ENCODE assay signal across 8 mouse cellular contexts in the genomic region with DNA sequence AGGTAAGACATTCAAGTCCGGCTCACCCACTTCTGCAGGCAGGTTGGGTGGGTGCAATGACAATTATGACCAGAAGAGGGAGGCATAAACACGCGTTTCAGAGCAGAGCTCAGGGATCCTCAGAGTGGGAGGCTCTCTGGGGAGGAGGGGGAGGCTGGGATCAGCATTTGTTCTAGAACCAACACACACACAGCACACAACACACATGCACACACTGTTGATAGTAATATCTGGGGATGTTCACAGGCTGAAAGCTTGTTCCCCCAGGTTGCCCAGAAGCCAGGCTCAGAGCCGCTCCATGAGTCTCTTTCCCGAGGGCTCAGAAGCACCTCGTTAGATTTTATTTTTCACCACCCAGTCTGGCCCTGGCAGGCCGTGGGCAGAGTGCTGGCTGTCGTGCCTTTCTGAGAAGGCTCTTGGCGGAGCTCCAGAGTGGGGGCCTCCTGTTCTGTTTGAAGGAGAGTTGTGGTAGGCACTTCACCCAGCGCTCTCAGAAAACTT.
DNase-seq lines count a peak whose midpoint lies in the region; ATAC-seq and TF ChIP-seq lines count a peak whose summit lies in the region.

No protein-coding gene starts in this region.

- no peak overlapping the region for H3K9ac ChIP-seq in MEL (ENCODE audit: control insufficient read depth, low read depth, low read length, poor library complexity, severe bottlenecking)
- no peak overlapping the region for H3K9ac ChIP-seq in forebrain, embryonic 15.5 days (replicated peaks)

- H3K4me2 ChIP-seq in forebrain, embryonic 15.5 days (replicated peaks) = no peak overlapping the region

- WGBS in forebrain, embryonic 15.5 days = 9% methylated on average over 10 of the region's 10 CpGs
- WGBS in large intestine, adult 2 months = 30% methylated on average over 10 of the region's 10 CpGs
- WGBS in lung, adult 2 months = 25% methylated on average over 10 of the region's 10 CpGs

- no peaks in the 10 kb centered on the region for H3K36me3 ChIP-seq in MEL (ENCODE audit: control insufficient read depth in 1 of 2, insufficient read depth in 2 of 2, low read length in 2 of 2)
- H3K36me3 ChIP-seq in forebrain, embryonic 15.5 days = no peaks in the 10 kb centered on the region

- TF ChIP-seq CTCF in MEL (IDR thresholded peaks at IDR 0.05 in 2 of 3, conservative IDR thresholded peaks at IDR 0.05 in 1 of 3; ENCODE audit: control insufficient read depth in 1 of 3, insufficient read depth in 1 of 3, low read depth in 2 of 3, low read length in 3 of 3, poor library complexity in 1 of 3, severe bottlenecking in 1 of 3) = peak; percentile 85 to 97 (median 89)
- TF ChIP-seq CTCF in lung, adult 2 months (IDR thresholded peaks at IDR 0.05; ENCODE audit: insufficient read depth, low read length) = peak; percentile 96

- peak; percentile 96 for TF ChIP-seq RAD21 in MEL (IDR thresholded peaks at IDR 0.05; ENCODE audit: low read depth, low read length)

- H3K27ac ChIP-seq in MEL (ENCODE audit: control insufficient read depth, low read depth, low read length) = no peak overlapping the region
- H3K27ac ChIP-seq in forebrain, embryonic 15.5 days (replicated peaks) = peak overlapping the region; percentile 36; the same call in 1 of the 2 replicates

- DNase-seq in MEL (ENCODE audit: low read depth, low spot score) = peak; percentile 66
- DNase-seq in cerebellum, adult 11-12 months = peak; percentile 72
- DNase-seq in heart, postnatal 25 days (ENCODE audit: low spot score) = peak; percentile 21
- DNase-seq in large intestine, adult 2 months (ENCODE audit: low read depth, low spot score) = peak; percentile 35
- peak; percentile 72 for DNase-seq in lung, adult 2 months
- peak; percentile 50 for DNase-seq in ovary, adult 18-20 months (ENCODE audit: low spot score)
- DNase-seq in thymus, postnatal 0 days (ENCODE audit: low spot score) = peak; percentile 63

- H3K4me1 ChIP-seq in MEL (ENCODE audit: control insufficient read depth in 1 of 2, insufficient read depth in 2 of 2, low read length in 2 of 2) = no peaks in the 10 kb centered on the region
- peaks cover 13% of the 10 kb centered on the region for H3K4me1 ChIP-seq in forebrain, embryonic 15.5 days
- peaks cover 4% of the 10 kb centered on the region; the same call in 1 of the 2 replicates for H3K4me1 ChIP-seq in lung, adult 2 months (ENCODE audit: control insufficient read depth, insufficient read depth, low read length)

- TF ChIP-seq EP300 in MEL (IDR thresholded peaks at IDR 0.05; ENCODE audit: low read depth in 1 of 2, low read length in 2 of 2) = no peak

- ATAC-seq in forebrain, embryonic 15.5 days (replicated peaks) = peak; percentile 85

- no peaks in the 10 kb centered on the region for H3K9me3 ChIP-seq in MEL (replicated peaks; ENCODE audit: insufficient read depth, low read length)
- H3K9me3 ChIP-seq in forebrain, embryonic 15.5 days = no peaks in the 10 kb centered on the region

- H3K4me3 ChIP-seq in MEL (ENCODE audit: control insufficient read depth in 1 of 2, insufficient read depth in 1 of 2, low read depth in 2 of 2, low read length in 2 of 2) = no peak overlapping the region
- H3K4me3 ChIP-seq in forebrain, embryonic 15.5 days = no peak overlapping the region
- H3K4me3 ChIP-seq in lung, adult 2 months (replicated peaks; ENCODE audit: extremely low read depth, low read depth, low read length) = no peak overlapping the region

- H3K27me3 ChIP-seq in MEL (ENCODE audit: control insufficient read depth in 1 of 2, insufficient read depth in 2 of 2, low read length in 2 of 2) = no peaks in the 10 kb centered on the region
- no peaks in the 10 kb centered on the region for H3K27me3 ChIP-seq in forebrain, embryonic 15.5 days

- no peaks in the 10 kb centered on the region for H3K79me2 ChIP-seq in MEL (ENCODE audit: control insufficient read depth, insufficient read depth, low read length, poor library complexity)

- TF ChIP-seq POLR2A in MEL (IDR thresholded peaks at IDR 0.05; ENCODE audit: control insufficient read depth in 1 of 2, insufficient read depth in 1 of 2, low read depth in 1 of 2, low read length in 2 of 2, poor library complexity in 1 of 2) = no peak
- TF ChIP-seq POLR2A in lung, adult 2 months (IDR thresholded peaks at IDR 0.05; ENCODE audit: borderline replicate concordance, extremely low read depth, low read depth, low read length) = no peak

- intact Hi-C loops in heart, postnatal 25 days (cut with DNase I) = loop anchor here (1.0 to 2.0 kb wide), 3 partner anchors 117 to 294 kb away; no protein-coding TSS in a partner anchor

TF ChIP-seq in MEL, 35 proteins besides CTCF, POLR2A, EP300 and RAD21:
- TF ChIP-seq ELF1 (IDR thresholded peaks at IDR 0.05; ENCODE audit: low read depth, low read length) = no peak
- no peak for TF ChIP-seq MAFK (IDR thresholded peaks at IDR 0.05; ENCODE audit: borderline replicate concordance, low read depth, low read length)
- TF ChIP-seq SMC3 (IDR thresholded peaks at IDR 0.05; ENCODE audit: low read depth, low read length) = peak; percentile 96
- no peak for TF ChIP-seq TAL1 (IDR thresholded peaks at IDR 0.05; ENCODE audit: low read length)
- no peak for TF ChIP-seq MAX (IDR thresholded peaks at IDR 0.05; ENCODE audit: low read length)
- no peak for TF ChIP-seq BHLHE40 (IDR thresholded peaks at IDR 0.05; ENCODE audit: borderline replicate concordance, low read depth, low read length)
- TF ChIP-seq ZC3H11A (IDR thresholded peaks at IDR 0.05; ENCODE audit: low read depth, low read length) = peak; percentile 92
- no peak for TF ChIP-seq ETS1 (IDR thresholded peaks at IDR 0.05; ENCODE audit: low read depth, low read length)
- no peak for TF ChIP-seq UBTF (IDR thresholded peaks at IDR 0.05; ENCODE audit: borderline replicate concordance, insufficient read depth, low read depth, low read length)
- TF ChIP-seq RCOR1 (IDR thresholded peaks at IDR 0.05; ENCODE audit: low read depth, low read length) = no peak
- TF ChIP-seq ZNF384 (IDR thresholded peaks at IDR 0.05; ENCODE audit: low read depth, low read length) = no peak
- no peak for TF ChIP-seq CHD1 (IDR thresholded peaks at IDR 0.05; ENCODE audit: low read depth, low read length)
- peak; percentile 62; the same call in 1 of the 2 replicates for TF ChIP-seq MAZ (IDR thresholded peaks at IDR 0.05; ENCODE audit: low read depth, low read length)
- TF ChIP-seq SIN3A (IDR thresholded peaks at IDR 0.05; ENCODE audit: low read length) = peak; percentile 24; the same call in 1 of the 2 replicates
- TF ChIP-seq MEF2A (IDR thresholded peaks at IDR 0.05; ENCODE audit: extremely low read depth, insufficient replicate concordance, low read depth, low read length, poor library complexity, severe bottlenecking) = no peak
- TF ChIP-seq TCF12 (IDR thresholded peaks at IDR 0.05; ENCODE audit: low read depth, low read length) = no peak
- no peak for TF ChIP-seq JUND (IDR thresholded peaks at IDR 0.05; ENCODE audit: low read depth, low read length)
- no peak for TF ChIP-seq HCFC1 (IDR thresholded peaks at IDR 0.05; ENCODE audit: low read depth, low read length)
- TF ChIP-seq POLR2AphosphoS5 (IDR thresholded peaks at IDR 0.05; ENCODE audit: borderline replicate concordance, low read depth, low read length) = no peak
- TF ChIP-seq MYB (IDR thresholded peaks at IDR 0.05; ENCODE audit: low read depth, low read length) = no peak
- no peak for TF ChIP-seq ZMIZ1 (IDR thresholded peaks at IDR 0.05; ENCODE audit: low read depth, low read length)
- no peak for TF ChIP-seq CHD2 (IDR thresholded peaks at IDR 0.05; ENCODE audit: low read length)
- TF ChIP-seq KAT2A (conservative IDR thresholded peaks at IDR 0.05; ENCODE audit: low read depth, low read length) = no peak
- no peak for TF ChIP-seq TBP (IDR thresholded peaks at IDR 0.05; ENCODE audit: low read depth, low read length)
- no peak for TF ChIP-seq MYC (IDR thresholded peaks at IDR 0.05; ENCODE audit: low read depth, low read length)
- no peak for TF ChIP-seq NELFE (IDR thresholded peaks at IDR 0.05; ENCODE audit: low read depth, low read length)
- no peak for TF ChIP-seq E2F4 (IDR thresholded peaks at IDR 0.05; ENCODE audit: borderline replicate concordance, low read depth, low read length)
- no peak for TF ChIP-seq ZKSCAN1 (IDR thresholded peaks at IDR 0.05; ENCODE audit: low read depth, low read length)
- TF ChIP-seq POLR2AphosphoS2 (IDR thresholded peaks at IDR 0.05; ENCODE audit: low read length) = no peak

Comparison
In these comparisons a context has a peak if more than half of its experiments do, and no peak if none do; other contexts are left out.
1. DNase-seq: peak in every context shown above with its lines; median percentile 72 in cerebellum, adult 11-12 months; 72 in lung, adult 2 months; 66 in MEL; 63 in thymus, postnatal 0 days; 50 in ovary, adult 18-20 months; 35 in large intestine, adult 2 months; 21 in heart, postnatal 25 days.